Mouse (Mus musculus) E14TG2a.4 (cell line): Measurements from ENCODE around the gene Ccdc59.

ENCODE experiments used
- CTCF ChIP-seq: conservative IDR thresholded peaks from 2 replicates; pipeline ENCODE4 v1.5.1; 2014; ENCODE audit warnings: low read length
- NANOG ChIP-seq: IDR thresholded peaks from 2 replicates; pipeline ENCODE4 v1.6.1; 2014; ENCODE audit warnings: borderline replicate concordance, low read length, mixed read lengths
- POU5F1 ChIP-seq: IDR thresholded peaks from 2 replicates; pipeline ENCODE4 v1.6.1; 2014; ENCODE audit warnings: low read length, borderline replicate concordance

DNA sequence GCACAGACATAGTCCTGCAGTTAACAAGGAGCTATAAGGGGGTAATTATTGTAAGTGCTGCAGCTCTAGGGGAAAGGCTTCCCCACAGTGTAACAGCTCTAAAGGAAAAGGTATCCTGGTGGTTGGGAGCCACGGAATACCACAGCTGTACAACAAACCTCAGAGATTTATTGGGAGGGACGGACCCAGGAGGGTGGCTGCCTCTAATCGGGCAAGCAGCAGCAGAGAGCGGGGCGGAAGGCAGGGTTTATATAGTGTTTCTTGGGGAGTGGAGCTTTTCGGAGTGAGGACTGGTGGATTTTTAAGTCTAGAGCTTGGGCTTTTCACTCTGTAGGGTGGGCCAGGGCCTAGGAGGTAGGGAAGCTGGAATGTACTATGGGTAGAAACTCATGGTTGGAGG, 39.7 kb upstream of the Ccdc59 start:
- TF ChIP-seq CTCF (no peak), NANOG (no peak), POU5F1 (no peak)
